Mouse (Mus musculus): Measurements from ENCODE around the gene Dgkg.

GRCm38 (mm10) chr16:22664033-22664432 is 7.0 kb upstream of the Dgkg start:
- TF ChIP-seq POLR2A (IDR thresholded peaks at IDR 0.05; ENCODE audit: insufficient read depth, low read length) = no peak
- TF ChIP-seq CTCF (IDR thresholded peaks at IDR 0.05; ENCODE audit: low read depth, low read length) = no peak
